Mouse (Mus musculus) embryonic fibroblast, embryonic 13.5 days (primary cell): Measurements from ENCODE around the gene Gm11634.

Experiments used
- CTCF ChIP-seq: IDR thresholded peaks from 2 replicates; pipeline ENCODE4 v1.5.1; 2011; ENCODE audit warnings: mild to moderate bottlenecking, control low read depth, low read length, moderate library complexity, borderline replicate concordance; ENCODE audit not compliant: insufficient read depth
- POLR2A ChIP-seq: IDR thresholded peaks from 2 replicates; pipeline ENCODE4 v1.6.1; 2011; ENCODE audit warnings: low read depth, mild to moderate bottlenecking, control low read depth, low read length, moderate library complexity

DNA sequence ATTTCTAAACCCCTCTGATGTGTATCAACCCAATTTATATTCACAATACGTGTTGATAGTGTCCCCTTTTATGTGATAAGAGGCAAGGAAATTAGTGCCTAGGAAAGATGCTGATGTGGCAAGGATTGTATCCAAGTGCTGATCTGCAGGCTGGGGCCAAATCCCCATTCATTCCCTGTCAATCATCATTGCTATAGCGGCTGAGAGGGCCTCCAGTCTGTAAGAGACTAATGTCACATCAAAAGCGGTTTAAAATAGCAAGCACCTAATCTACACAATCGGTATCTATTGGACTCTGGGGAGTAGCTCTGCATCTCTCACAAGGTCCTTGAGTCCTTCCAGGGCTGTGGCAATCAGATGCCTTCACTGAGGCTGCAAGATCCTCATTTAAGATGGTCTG is 15.1 kb upstream of the Gm11634 start:
- TF ChIP-seq CTCF (no peak), POLR2A (no peak)
